Mouse (Mus musculus) ovary, postnatal 14 days (tissue): ENCODE results near the gene Inha.

Source experiments
- DNase-seq: peaks from one replicate; pipeline ENCODE4 v3.0.0; 2022; ENCODE audit warnings: low spot score

Gene Inha

DNA sequence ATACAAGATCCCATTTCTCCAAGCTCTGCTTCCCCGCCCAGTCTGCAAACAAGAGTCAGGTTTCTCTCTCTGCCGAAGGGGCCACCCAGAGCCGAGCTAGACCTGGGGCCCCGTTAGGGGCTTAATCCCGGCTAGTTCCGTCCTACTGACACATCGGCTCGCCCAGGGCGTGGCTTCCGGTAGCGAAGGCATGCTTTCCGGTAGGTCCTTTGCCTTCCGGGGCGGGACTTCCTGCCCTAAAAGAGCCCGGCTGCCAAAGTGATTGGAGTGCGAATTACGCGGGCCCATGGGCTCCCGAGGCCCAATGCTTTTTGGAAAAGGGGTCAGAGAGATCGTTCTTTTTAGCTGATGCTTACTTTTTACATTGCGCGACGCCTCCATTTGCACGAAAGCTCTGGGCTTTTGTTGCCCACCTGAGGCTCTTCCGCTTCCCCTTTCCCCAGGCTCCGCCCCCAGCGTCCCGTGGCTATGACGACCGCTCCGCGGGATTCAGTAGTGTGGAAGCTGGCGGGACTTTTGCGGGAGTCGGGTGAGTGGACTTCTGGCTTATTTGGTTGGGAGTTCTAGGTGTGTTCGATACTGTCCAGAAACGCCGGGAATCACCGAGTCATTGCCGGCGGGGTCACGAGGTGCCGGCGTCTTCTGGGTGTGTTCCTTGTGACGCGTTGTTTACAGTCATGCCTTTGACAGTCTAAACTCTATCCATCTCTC lies 14.6 kb downstream of the Inha start, which contains the start of gene Stk11ip:
Stk11ip (plus strand) TSS at position 209 of the 711 bp plus-strand sequence.
- DNase-seq: peak; percentile 82

GRCm38 (mm10) chr1:75524679-75525078 lies 17.8 kb downstream of the Inha start:
- DNase-seq: no peak

DNA sequence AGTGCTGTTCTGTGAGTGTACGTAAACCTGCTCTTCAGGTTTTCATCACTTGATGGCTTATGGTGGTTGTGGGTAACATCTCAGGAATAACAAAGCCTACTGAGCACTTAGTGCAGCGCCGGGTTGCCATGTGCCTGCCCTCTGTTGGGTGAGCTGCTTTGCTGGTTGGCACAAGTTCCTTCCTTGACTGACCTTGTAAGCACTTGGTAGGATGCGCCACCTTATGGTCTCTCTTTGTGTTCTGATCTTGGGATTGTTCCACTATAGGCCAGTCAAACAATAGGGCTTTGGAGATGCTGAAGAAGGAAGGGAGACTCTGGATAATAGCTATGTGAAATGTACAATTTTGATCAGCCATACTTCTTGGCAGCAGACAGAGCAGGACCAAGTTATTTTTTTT lies 23.7 kb downstream of the Inha start:
- no peak for DNase-seq

DNA sequence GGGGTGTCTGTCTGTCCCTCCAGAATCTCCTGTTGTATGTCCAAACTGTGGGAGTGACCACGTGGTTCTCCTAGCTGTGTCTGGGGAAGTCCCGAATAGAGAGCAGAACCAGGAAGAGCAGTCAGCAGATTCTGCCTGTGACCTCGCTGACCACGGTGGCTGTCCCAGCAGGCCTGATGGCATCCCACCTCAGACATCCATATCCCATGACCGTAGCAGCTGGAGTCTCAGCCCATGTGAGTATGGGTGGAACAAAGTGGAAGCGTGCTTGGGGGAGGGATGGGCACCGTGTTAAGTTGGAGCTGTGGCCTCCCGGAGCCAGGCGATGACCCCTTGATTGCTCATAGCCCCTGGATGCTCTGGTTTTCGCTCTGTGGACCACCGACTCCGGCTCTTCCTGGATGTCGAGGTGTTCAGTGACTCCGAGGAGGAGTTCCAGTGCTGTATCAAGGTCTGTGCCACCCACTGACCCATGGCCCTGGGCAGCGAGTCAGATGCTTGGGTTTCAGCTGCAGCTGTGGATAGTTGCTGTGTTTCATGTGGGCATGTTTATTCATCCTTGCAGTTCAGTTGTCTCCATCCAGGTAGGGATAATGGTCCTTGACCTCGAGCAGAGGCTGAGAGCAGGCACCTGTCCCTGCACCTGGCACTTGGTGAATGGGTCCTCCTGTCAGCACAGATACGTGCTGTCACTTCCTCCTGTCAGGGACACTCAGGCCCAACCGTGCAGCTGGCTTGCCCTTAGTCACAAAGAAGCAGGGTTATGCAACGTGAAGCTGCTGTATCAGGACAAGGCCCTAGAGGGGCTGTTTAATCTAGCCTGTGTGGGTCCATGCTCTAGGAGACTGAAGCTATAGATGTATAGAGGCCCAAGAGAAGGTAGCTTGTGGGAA lies 25.6 kb downstream of the Inha start:
- DNase-seq: no peak

GRCm38 (mm10) chr1:75533325-75534252 lies 26.7 kb downstream of the Inha start:
- no peak for DNase-seq

DNA sequence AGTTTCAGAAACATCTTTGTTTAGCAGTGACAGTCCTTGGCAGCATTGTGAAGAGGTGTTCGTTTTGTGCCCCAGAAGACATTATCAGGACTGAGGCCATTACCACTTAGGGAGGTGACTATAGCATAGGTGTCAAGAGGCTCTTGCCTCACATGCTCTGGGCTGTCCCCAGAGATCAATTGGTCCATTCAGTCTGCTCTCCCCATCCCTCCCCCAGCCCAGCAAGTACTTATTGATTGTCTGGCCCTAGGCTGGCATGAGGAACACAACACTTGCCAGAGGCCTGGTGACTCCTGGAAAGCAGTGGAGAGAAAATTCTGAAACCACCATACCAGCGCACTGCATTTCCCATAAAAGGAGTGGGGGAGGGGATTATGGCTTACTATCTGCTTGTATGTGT lies 30.7 kb downstream of the Inha start:
- DNase-seq: no peak

DNA sequence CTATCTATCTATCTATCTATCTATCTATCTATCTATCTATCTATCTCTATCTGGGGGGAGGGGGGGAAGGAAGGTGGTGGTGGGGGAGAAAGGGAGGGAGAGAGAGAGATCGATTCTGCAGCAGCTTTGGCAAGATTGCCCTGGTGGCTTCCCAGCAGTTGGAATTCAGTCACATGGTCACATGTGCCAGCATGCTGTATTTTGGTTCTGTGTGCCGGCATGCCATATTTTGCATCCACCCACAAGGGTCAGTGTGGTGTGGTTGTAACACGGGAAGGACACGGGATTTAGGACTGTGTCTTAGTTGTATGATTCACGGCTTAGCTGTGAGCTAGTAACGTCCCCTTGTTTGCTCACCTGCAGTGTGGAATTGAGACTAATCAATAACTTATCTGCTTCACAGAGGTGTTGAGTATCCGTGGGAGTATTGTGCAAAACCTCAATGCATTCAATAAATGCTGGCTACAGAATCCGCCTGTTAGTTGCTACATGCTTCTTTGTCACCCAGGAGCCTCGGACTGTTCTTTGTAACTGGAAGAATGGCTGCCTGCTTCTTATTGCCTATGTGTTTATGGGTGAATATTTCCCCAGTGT lies 31.8 kb downstream of the Inha start:
- no peak for DNase-seq

DNA sequence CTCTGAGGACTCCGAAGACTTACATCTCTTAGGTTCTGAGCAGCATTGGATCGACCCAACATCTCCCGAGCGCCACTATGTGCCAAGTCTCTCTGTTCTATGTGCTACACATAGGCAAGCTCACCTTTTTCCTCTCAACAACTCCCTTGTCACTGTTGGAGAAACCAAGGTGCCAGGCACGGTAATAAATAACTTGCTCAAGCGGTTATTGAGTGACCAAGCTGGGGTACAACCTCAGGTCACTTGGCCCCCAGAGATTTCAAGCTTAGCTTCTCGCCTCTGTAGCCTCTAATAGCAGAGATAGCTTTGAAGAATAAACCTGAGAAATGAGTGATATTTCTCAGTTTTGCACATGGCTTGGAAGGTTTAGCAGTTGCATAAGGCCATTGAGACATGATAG lies 34.6 kb downstream of the Inha start:
- DNase-seq: no peak

- no peak for DNase-seq
Measured at GRCm38 (mm10) chr1:75544351-75544750, 37.5 kb downstream of the Inha start.

- peak; percentile 56 for DNase-seq
Measured at GRCm38 (mm10) chr1:75545965-75546956, 39.4 kb downstream of the Inha start, which contains the start of gene Slc4a3. Gene Slc4a3 (plus strand): TSS chr1:75546266.

- DNase-seq: no peak
Measured at GRCm38 (mm10) chr1:75547351-75547750, 40.5 kb downstream of the Inha start.

DNA sequence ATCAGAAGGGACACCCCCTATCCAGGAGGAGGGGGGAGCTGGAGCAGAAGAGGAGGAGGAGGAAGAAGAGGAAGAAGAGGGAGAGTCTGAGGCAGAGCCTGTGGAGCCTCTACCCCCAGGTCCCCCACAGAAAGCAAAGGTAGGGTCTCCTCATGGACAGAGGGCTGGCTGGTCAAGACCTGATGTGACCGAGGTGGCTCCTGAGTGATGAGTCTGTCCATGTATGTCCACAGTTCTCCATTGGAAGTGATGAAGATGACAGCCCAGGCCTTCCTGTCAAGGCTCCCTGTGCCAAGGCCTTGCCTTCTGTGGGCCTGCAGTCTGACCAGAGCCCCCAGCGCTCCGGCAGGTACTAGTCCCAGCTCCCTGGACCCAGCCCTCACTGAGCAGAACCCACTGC lies 41.2 kb downstream of the Inha start:
- no peak for DNase-seq

GRCm38 (mm10) chr1:75548871-75549270 lies 42.0 kb downstream of the Inha start:
- no peak for DNase-seq

GRCm38 (mm10) chr1:75549289-75550279 lies 42.7 kb downstream of the Inha start:
- DNase-seq: no peak

DNA sequence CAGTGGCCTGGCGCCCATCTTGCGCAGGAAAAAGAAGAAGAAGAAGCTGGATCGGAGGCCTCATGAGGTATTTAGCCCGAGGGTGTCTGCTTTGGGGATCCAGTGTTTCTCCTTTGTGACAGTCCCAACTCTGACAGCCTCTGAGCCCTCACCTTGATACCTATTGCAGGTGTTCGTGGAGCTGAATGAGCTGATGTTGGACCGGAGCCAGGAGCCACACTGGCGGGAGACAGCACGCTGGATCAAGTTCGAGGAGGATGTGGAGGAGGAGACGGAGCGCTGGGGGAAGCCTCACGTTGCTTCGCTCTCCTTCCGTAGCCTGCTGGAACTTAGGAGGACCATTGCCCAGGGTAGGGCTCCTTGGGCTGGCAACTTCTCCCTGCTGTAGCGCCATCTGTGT lies 43.7 kb downstream of the Inha start:
- DNase-seq: no peak

DNA sequence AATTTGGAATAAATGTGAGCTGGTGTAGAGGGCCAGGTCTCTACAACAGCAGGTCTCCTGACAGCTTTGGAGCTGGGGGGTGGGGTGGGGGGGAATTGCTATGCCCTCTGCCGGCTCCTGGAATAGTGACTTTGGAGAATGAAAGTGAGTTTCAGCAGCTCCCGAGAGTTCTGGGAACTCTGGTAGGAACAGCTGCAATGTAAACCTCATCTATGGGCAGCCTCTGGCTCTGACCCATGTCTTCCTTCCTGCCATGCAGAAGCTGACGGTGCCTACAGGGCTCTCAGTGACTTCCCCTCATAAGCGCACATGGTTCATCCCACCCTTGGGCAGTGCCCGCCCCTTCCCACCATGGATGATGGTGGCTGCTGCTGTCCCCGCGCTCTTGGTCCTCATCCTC lies 48.8 kb downstream of the Inha start:
- no peak for DNase-seq

DNA sequence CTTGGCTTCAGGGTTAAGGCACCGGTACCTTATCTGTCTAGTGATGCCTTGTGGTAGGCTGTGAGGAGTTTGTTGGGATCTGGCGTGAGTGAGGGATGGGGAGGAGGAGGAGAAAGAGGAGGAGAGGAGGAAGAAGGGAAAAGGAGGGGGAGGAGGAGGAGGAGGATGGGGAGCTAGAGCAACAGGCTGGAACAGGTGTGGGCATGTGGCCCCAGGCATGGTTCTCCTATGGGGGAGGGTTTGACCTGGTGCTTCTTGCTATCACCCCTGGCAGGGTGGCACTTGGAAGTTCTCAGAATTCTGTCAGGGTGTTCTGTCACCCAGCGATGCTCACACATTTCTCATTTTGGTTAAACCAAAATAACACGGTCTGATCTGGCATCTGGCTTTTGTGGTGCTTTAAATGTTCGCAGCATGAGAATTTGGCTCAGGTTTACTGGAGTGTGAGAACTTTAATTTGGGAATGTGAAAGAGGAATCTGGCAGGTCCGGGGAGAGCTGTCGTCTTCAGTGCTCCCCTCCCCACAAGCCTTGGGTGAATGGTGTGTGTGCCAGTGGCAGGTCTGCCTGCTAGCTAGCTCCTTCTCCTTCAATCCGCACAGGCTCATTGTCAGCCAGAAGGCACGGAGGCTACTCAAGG lies 49.4 kb downstream of the Inha start:
- no peak for DNase-seq

DNA sequence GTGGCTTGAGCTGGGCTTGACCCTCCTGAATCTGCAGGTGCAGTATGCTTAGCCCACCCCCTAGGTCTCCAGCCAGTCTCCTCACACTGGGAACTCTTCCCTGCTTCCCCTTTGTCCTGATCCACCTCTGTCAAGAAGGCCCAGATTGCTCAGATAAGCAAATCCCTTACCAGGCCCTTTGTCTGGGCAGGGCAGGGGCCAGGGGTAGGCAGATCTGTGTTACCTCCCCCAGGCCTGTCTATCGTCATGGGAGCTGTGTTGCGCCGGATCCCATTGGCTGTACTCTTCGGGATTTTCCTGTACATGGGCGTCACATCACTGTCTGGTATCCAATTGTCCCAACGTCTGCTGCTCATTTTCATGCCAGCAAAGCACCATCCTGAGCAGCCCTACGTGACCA lies 50.2 kb downstream of the Inha start:
- no peak for DNase-seq
